Mouse (Mus musculus): ENCODE measurements around the gene Pgc.

Pgc gene

GRCm38 (mm10) chr17:47707961-47708360 is 18.7 kb upstream of the Pgc start:
- no peak for DNase-seq (ENCODE audit: extremely low spot score, low spot score)

- no peak for DNase-seq (ENCODE audit: extremely low spot score, low spot score)
Measured at GRCm38 (mm10) chr17:47708972-47709371, 17.7 kb upstream of the Pgc start.

GRCm38 (mm10) chr17:47710036-47710435 is 16.6 kb upstream of the Pgc start:
- DNase-seq (ENCODE audit: extremely low spot score, low spot score), result no peak

DNA sequence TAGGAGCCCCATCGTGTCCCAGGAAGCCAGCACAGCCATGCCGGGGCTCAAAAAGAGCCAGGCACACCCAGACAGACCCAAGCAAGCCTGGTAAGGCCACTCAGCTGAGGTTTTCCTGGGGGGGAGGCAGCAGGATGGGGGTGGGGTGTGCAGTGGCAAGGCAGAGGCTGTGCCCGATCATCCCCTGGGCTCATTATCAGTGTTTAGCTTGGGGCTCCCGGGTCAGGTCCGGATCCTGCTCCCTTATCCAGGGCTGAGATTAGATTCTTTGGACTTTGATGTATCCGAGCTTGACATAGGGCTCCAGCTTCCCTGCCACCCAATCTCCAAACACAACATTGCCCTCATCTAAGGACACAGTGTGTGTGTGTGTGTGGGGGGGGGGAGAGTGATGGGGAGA is 14.8 kb upstream of the Pgc start:
- DNase-seq (ENCODE audit: extremely low spot score, low spot score), result no peak

GRCm38 (mm10) chr17:47712889-47713571 is 13.6 kb upstream of the Pgc start:
- no peak for DNase-seq (ENCODE audit: extremely low spot score, low spot score)

DNA sequence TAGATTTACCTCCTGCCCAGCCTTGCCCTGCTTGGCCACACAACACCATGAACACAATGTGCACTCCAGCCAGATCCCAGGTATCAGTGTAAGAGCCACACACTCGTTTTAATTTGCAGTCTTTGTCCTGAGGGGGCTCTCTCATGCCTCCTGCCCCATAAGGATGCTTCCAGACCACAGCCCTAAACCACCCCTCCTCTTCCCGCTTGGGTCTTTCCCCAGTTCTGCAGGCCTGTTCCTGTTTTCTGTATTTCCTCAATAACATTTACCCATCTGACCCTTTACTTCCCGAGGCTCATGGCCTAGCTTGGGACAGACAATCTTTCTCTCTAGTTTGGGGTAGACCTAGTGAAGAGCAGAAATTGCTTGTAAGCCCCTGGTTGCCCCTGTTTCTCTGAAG is 11.6 kb upstream of the Pgc start:
- no peak for DNase-seq (ENCODE audit: extremely low spot score, low spot score)

DNA sequence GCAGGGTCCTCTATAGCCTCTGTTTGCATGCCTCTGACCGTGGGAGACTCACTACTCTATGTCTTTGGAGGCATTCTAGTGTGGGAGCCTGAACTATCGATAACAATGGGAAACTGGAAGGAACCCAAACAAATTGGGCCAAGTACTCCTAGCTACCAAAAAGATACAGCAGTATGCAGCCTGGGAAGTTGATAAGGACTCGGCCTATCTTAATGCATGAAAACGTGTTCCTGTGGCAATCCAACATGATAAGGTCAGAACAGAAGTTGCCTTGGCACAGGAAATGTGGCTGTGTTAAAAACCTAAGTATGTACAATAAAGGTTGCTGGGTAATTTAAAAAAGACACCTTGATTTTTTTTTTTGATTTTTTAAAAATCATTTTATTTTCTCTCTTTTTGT is 5.5 kb upstream of the Pgc start:
- DNase-seq (ENCODE audit: extremely low spot score, low spot score), result no peak

- DNase-seq (ENCODE audit: extremely low spot score, low spot score), result no peak
Measured at GRCm38 (mm10) chr17:47730633-47731575, 4.3 kb downstream of the Pgc start.

- DNase-seq (ENCODE audit: extremely low spot score, low spot score), result no peak
Measured at GRCm38 (mm10) chr17:47735553-47736100, 9.0 kb downstream of the Pgc start.

DNA sequence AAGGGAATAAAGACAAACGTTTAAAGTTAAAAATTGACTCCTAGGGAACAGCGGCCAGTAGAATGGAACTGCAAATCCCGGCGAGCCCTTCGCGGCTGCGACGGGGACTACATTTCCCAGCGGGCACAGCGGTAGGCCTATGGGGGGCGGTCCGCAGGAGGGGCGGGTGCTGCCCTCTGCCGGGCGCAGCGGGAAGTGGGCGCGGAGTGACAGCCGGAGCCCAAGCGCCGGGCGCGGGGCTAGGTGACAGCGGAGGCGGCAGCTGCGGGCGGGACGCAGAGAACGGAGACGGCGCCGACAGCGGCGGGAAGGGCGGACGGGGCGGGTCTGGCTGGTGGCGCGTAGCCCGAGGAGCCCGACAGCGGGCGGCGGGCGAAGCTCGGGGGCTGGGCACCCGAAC is 10.2 kb downstream of the Pgc start, which contains the start of gene Tfeb:
Gene Tfeb (plus strand): TSS at position 175 of the 400 bp plus-strand sequence.
- DNase-seq (ENCODE audit: extremely low spot score, low spot score), result peak; percentile 96

GRCm38 (mm10) chr17:47737271-47738065 is 10.8 kb downstream of the Pgc start:
- DNase-seq (ENCODE audit: extremely low spot score, low spot score), result peak; percentile 73

DNA sequence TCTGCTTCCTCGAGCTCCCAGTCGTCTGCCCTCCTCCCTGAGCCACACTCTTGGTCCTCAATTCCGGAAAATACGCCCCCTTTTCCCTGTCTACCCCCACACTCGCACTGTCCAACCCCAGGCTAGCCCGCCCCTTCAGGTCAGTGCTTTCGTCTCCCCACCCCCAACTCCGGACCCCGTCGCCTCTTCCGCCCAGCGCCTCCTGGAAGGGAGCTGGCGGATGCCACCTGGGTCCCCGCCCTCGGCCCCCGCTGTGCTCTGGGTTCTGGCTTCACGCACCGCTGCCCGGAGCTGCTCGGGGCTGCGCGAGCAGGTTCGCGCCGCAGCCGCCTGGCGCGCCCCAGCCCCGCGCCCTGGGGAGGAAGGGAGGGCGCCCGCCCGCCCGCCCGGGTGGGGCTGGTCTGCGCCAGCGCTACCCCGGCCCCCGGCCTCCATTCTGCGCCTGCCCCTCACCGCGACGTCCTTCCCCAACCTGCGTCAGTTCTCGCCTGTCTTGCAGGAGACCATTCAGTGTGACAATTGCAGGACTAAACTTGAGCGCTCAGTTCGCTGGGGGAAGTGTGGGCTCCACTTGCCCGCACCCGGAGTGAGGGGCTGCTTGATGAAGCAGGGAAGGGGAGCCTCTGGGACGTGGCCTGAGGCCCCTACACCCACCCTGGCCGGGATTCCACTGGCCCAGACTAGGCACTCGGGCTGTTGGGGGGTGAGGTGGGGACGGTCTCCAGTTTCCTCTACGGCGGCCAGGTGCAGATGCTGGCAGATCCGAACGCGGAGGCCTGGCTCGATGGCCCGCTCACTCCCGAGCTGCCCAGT is 11.6 kb downstream of the Pgc start:
- peak; percentile 56 for DNase-seq (ENCODE audit: extremely low spot score, low spot score)

- peak; percentile 24 for DNase-seq (ENCODE audit: extremely low spot score, low spot score)
Measured at GRCm38 (mm10) chr17:47738879-47739798, 12.5 kb downstream of the Pgc start.

DNA sequence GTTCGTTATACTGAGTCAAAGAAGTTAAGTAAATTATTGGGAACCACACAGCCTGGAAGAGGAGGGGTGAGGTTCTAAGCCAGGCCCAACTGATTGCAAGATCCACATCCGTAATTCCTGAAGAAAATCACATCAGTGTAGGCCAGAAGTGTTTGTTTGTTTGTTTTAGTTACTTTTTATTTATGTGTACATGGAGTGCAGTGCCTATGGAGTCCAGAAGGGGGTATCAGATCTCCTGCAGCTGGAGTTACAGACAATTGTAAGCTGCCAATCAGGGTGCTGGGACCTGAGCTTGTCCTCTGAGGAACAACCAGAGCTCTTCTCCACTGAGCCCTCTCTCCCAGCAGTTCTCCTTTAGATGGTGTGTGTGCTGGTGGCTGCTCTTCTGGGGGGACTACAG is 13.5 kb downstream of the Pgc start:
- DNase-seq (ENCODE audit: extremely low spot score, low spot score), result no peak

DNA sequence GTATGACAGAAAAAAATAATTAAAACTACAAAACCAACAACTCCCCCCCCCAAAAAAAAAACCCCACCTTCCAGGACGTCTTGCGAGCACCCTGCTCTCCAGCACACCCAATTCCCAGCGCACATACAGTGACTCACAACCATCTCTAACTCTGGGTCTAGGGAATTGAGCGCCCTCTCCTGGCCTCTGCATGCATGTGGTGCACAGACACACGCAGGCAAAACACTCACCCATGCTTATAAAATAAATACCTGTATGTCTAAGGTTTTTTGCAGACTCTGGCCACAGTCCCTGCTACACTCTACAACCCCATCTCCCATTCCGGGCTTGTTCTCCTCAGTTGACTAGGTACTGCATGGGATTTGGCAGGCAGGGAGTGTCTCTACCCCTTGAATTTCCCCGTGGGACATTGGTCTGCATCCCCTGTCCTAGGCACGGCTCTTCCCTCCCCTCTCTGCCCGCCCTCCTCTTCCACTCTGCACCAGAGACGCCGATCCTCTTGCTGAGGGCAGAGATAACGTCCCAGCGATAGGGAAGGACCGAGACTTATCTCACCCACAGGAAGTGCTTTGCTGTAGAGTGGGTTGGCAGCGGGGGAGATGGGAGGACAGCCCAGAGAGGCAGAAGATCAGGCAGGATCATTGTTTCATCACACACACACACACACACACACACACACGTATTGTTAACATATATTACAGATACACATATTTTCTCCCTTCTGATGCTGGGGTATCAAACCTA is 16.5 kb downstream of the Pgc start:
- no peak for DNase-seq (ENCODE audit: extremely low spot score, low spot score)

DNA sequence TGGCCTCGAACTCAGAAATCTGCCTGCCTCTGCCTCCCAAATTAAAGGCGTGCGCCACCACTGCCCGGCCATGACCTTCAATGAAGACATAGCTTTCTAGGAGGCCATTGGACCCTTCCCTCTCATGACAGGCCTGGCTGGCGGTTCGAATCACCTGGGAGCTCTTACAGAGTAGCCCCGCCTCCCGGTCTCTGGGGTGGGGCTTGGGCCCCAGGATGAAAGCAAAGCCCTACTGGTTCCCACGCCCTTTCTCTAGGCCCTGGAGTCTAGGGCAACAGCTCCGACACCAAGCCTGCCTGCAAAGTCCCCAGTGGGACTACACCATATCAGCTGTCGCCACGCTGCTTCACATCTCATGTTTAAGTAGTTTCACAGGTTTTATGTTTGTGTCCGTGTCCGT is 17.4 kb downstream of the Pgc start:
- no peak for DNase-seq (ENCODE audit: extremely low spot score, low spot score)

GRCm38 (mm10) chr17:47744746-47745368 is 18.2 kb downstream of the Pgc start:
- DNase-seq (ENCODE audit: extremely low spot score, low spot score), result no peak

DNA sequence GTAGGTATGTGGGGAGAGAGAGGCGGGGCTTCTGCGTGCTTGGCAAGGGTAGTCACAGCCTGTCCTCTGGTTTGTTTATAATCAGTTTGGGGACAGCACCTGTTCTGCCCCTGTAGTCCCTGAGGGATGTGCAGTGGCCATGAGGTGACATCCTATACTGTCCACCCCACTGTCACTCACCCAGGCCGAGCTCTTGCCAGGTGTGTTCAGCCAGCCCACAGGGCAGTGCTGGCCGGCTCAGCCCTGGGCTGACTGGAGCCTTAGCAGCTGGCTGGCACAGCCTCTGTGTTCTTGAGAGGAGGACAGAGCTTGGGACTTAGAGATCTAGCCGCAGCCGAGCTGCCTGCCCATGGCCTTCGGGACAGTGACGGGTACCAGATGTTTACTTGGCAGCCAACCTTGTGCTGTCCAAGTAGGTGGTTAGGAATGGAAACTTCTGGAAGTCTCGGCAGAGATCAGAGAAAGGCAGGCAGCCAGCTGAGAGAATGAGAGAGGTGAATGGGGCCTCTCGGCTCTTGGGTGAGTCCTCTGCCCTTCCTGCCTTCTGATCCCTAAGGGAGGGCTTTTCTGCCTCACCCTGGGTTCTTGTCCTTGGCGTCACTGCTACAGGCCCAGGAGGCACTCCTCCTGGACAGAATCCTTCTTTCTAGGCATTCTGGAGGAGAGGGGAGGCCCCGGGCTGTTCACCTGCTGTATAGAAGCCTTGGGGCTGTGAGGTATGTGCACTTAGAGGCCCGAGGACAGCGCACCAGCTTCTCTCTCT is 22.3 kb downstream of the Pgc start:
- DNase-seq (ENCODE audit: extremely low spot score, low spot score), result no peak
